Mouse (Mus musculus) neural tube, embryonic 13.5 days (tissue): ENCODE results near the gene Orc2. TPM values are rescaled to one million over a fixed set of nuclear protein-coding genes. Genes with fewer than 3 reads are reported as not detected.
A peak's percentile ranks its signal among the peaks of the same experiment; 100 is the strongest.

Source experiments
- ATAC-seq: fragments of 200-750 bp; cut with Nextera tagmentation; 2 replicates; pipeline ENCODE4 v1.8.0; 2017; ENCODE audit warnings: low read depth, mild to moderate bottlenecking, moderate TSS enrichment, moderate library complexity
- H3K27ac ChIP-seq: fragments of 300-500 bp; sonication (generic); replicated peaks from 2 replicates; pipeline ENCODE4 v1.5.1; 2015; ENCODE audit warnings: moderate library complexity, mild to moderate bottlenecking, inconsistent platforms
- H3K27me3 ChIP-seq: fragments of 300-500 bp; sonication (generic); 2 replicates; pipeline ENCODE4 v1.6.1; 2015; ENCODE audit warnings: mild to moderate bottlenecking, inconsistent platforms
- H3K36me3 ChIP-seq: fragments of 300-500 bp; sonication (generic); 2 replicates; pipeline ENCODE4 v1.6.1; 2015; ENCODE audit warnings: mild to moderate bottlenecking, inconsistent platforms
- H3K4me1 ChIP-seq: fragments of 300-500 bp; sonication (generic); replicated peaks from 2 replicates; pipeline ENCODE4 v1.6.1; 2015; ENCODE audit warnings: inconsistent platforms
- H3K4me2 ChIP-seq: fragments of 300-500 bp; sonication (generic); 2 replicates; pipeline ENCODE4 v1.6.1; 2015; ENCODE audit warnings: inconsistent platforms, mild to moderate bottlenecking, moderate library complexity
- H3K4me3 ChIP-seq: fragments of 300-500 bp; sonication (generic); 2 replicates; pipeline ENCODE4 v1.5.1; 2015; ENCODE audit warnings: mild to moderate bottlenecking, inconsistent platforms
- H3K9ac ChIP-seq: fragments of 300-500 bp; sonication (generic); 2 replicates; pipeline ENCODE4 v1.6.1; 2015; ENCODE audit warnings: moderate library complexity, mild to moderate bottlenecking, inconsistent platforms
- H3K9me3 ChIP-seq: fragments of 300-500 bp; sonication (generic); 2 replicates; pipeline ENCODE4 v1.6.1; 2016; ENCODE audit warnings: inconsistent platforms
- WGBS: fragments of 180-500 bp; shearing (Covaris S2); methylation state at CpG from one replicate; pipeline ENCODE4 v1.1.7; 2015; 5-methylcytosine and 5-hydroxymethylcytosine counted together
- polyA plus RNA-seq: library from polyadenylated mRNA; unstranded; fragments of >200 nt; fragmentation: Nextera tagmentation; extraction: Ambion mirVana; gene quantifications from 2 replicates; pipeline ENCODE4 v1.2.1, GENCODE M21; 2015

Orc2 gene
- polyA plus RNA-seq, 1 experiment from 2014 or later: 23.9 TPM

GRCm38 (mm10) chr1:58463935-58464334 lies 41.0 kb downstream of the Orc2 start:
- Histone ChIP-seq H3K4me3 (no peak overlapping the region), H3K27ac (no peak overlapping the region), H3K4me2 (no peak overlapping the region), H3K36me3 (peaks cover 90% of the 10 kb centered on the region), H3K9ac (no peak overlapping the region), H3K4me1 (no peaks in the 10 kb centered on the region), H3K9me3 (no peaks in the 10 kb centered on the region), H3K27me3 (no peaks in the 10 kb centered on the region)
- ATAC-seq: no peak
- WGBS: 81% methylated on average over 2 of the region's 2 CpGs

- Histone ChIP-seq H3K36me3 (peaks cover 99% of the 10 kb centered on the region), H3K4me2 (no peak overlapping the region)
These were observed 44.3 kb downstream of the Orc2 start for GRCm38 (mm10) chr1:58460566-58460965.

DNA sequence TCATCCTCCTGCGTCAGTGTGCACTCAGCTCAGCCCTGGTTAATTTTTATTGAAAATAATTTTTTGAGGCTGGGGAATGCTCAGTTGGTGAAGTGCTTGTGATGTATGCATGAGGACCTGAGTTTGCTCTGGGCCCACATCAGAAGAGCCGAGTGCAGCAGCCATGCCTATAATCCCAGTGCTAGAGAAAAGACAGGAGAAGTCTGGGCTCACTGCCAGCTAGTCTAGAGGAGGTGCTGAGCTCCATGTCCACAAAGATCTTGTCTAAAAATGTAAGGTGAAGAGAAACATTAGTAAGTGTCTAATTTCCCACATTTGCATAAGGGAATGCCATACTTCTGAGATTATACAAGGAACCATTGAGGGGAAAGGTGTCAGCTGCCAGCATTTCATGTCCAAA lies 46.0 kb downstream of the Orc2 start:
- Histone ChIP-seq H3K4me1 (no peaks in the 10 kb centered on the region), H3K9me3 (no peaks in the 10 kb centered on the region), H3K27me3 (no peaks in the 10 kb centered on the region), H3K36me3 (peaks cover 99% of the 10 kb centered on the region), H3K4me3 (no peak overlapping the region), H3K9ac (no peak overlapping the region), H3K27ac (no peak overlapping the region), H3K4me2 (no peak overlapping the region)
- ATAC-seq: no peak
- 84% methylated on average over 2 of the region's 2 CpGs for WGBS

More at GRCm38 (mm10) chr1:58460566-58460965, 44.3 kb downstream of the Orc2 start:
- Histone ChIP-seq H3K9me3 (no peaks in the 10 kb centered on the region), H3K4me1 (no peaks in the 10 kb centered on the region), H3K27me3 (no peaks in the 10 kb centered on the region), H3K9ac (no peak overlapping the region), H3K4me3 (no peak overlapping the region), H3K27ac (no peak overlapping the region)
- no peak for ATAC-seq
- 97% methylated on average over 3 of the region's 3 CpGs for WGBS

- no peaks in the 10 kb centered on the region for H3K27me3 ChIP-seq
- 83% methylated on average over 5 of the region's 5 CpGs for WGBS
- H3K9ac ChIP-seq: no peak overlapping the region
- no peaks in the 10 kb centered on the region for H3K9me3 ChIP-seq
- no peaks in the 10 kb centered on the region for H3K4me1 ChIP-seq
- H3K4me3 ChIP-seq: no peak overlapping the region
- peaks cover 99% of the 10 kb centered on the region for H3K36me3 ChIP-seq
- no peak for ATAC-seq
- H3K27ac ChIP-seq: no peak overlapping the region
- no peak overlapping the region for H3K4me2 ChIP-seq
These were observed 46.7 kb downstream of the Orc2 start for GRCm38 (mm10) chr1:58458175-58458574.

DNA sequence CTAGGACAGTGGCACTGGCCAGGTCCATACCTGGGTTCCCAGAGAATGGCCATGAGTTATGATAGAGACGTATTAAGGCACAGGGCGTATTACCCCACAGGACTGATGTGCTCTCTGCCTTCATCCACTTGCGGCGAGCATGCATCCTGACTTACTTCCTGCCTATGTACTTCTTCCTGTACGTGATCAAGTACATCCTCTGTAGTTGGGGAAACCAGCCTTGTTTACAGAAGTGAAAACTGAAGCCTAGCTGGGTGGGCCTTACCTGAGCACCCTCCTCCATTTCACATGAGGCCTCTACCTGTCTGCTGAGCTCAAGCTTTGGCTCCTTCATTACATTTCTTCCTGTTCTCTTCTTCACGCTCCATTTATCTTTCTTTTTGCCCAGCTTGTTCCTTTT lies 50.6 kb downstream of the Orc2 start:
- no peak overlapping the region for H3K4me3 ChIP-seq
- H3K27ac ChIP-seq: no peak overlapping the region
- no peaks in the 10 kb centered on the region for H3K4me1 ChIP-seq
- no peaks in the 10 kb centered on the region for H3K9me3 ChIP-seq
- H3K4me2 ChIP-seq: no peak overlapping the region
- H3K27me3 ChIP-seq: no peaks in the 10 kb centered on the region
- whole genome bisulfite sequencing: 90% methylated on average over 6 of the region's 6 CpGs
- ATAC-seq: no peak
- no peak overlapping the region for H3K9ac ChIP-seq
- peaks cover 94% of the 10 kb centered on the region for H3K36me3 ChIP-seq

GRCm38 (mm10) chr1:58448396-58448795 lies 56.5 kb downstream of the Orc2 start:
- Histone ChIP-seq H3K27ac (no peak overlapping the region), H3K4me1 (peaks cover 31% of the 10 kb centered on the region), H3K9ac (no peak overlapping the region), H3K27me3 (no peaks in the 10 kb centered on the region), H3K4me3 (no peak overlapping the region), H3K9me3 (no peaks in the 10 kb centered on the region), H3K36me3 (peaks cover 47% of the 10 kb centered on the region), H3K4me2 (no peak overlapping the region)
- WGBS: 91% methylated on average over 7 of the region's 7 CpGs
- ATAC-seq: no peak

DNA sequence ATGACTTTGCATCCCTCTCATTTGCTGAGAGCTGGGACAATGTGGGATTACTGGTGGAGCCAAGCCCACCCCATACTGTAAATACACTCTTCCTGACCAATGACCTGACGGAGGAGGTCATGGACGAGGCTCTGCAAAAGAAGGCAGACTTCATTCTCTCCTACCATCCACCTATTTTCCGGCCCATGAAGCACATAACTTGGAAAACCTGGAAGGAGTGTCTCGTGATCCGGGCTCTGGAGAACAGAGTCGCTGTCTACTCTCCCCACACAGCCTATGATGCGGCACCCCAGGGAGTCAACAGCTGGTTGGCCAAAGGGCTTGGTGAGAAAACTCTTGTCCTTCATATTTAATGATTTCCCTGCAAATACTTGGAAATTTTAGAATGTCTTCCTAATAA lies 57.1 kb downstream of the Orc2 start:
- ATAC-seq: no peak
- Histone ChIP-seq H3K9me3 (no peaks in the 10 kb centered on the region), H3K27me3 (no peaks in the 10 kb centered on the region), H3K9ac (no peak overlapping the region), H3K4me3 (no peak overlapping the region), H3K36me3 (peaks cover 41% of the 10 kb centered on the region), H3K27ac (no peak overlapping the region), H3K4me1 (peaks cover 31% of the 10 kb centered on the region), H3K4me2 (no peak overlapping the region)
- 94% methylated on average over 7 of the region's 7 CpGs for WGBS

DNA sequence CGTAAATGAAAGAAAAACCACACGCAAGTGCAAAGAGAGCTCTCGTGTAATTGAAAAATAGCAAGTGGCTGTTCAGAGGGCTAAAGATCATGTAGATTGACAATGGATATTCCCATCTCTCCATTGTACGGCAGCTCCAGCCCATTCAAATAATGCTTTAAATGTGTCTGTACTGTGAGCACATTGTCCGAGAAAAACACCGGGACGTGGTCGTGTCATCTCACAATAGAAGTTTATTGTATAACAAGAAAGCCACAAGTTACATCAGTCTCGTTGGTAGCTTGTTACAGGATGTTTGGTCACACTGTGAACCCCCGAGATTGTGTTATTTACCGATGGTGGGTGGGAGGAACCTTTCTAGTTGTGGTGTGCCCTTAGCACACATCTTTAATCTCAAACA lies 59.0 kb downstream of the Orc2 start:
- H3K27ac ChIP-seq: peak overlapping the region; percentile 90
- H3K4me1 ChIP-seq: peaks cover 31% of the 10 kb centered on the region
- H3K36me3 ChIP-seq: peaks cover 38% of the 10 kb centered on the region
- ATAC-seq: peak; percentile 3; the same call in 1 of the 2 replicates
- no peaks in the 10 kb centered on the region for H3K9me3 ChIP-seq
- peak overlapping the region; percentile 70 for H3K4me2 ChIP-seq
- peak overlapping the region; percentile 73 for H3K4me3 ChIP-seq
- H3K9ac ChIP-seq: peak overlapping the region; percentile 87
- 8% methylated on average over 11 of the region's 11 CpGs for WGBS
- H3K27me3 ChIP-seq: no peaks in the 10 kb centered on the region

DNA sequence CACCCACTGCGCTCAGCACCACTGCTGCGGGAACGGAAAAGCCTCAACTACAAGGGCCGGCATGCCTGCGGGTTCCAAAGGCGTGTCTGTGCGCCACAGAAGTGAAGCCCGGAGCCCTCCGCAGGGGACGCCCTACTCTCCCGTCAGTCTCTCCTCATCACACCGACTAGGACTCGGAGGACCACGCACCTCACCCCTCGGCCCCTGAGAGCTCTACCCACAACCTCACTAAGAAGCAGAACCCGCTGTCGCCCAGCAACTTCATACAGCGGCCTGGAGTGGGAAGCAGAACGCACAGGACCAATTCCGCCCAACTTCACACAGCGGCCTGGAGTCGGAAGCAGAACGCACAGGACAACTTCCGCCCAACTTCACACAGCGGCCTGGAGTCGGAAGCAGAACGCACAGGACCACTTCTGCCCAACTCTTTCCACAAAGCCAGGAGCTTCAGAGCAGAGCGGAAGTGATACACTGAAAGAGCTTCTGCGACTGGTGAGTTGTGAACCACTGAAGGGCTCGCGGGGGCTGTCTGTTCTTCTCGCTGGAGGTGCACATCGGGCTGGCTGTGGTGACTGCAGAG lies 59.7 kb downstream of the Orc2 start, which contains the start of the genes Nif3l1 and Ppil3:
Nif3l1 (plus strand) TSS at position 9 of the 580 bp plus-strand sequence.
Ppil3 (minus strand) TSS at position 344 of the 580 bp plus-strand sequence.
- peak within 1 kb of the TSS; percentile 90 for H3K27ac ChIP-seq
- peak within 1 kb of the TSS; percentile 70 for H3K4me2 ChIP-seq
- H3K4me3 ChIP-seq: peak within 1 kb of the TSS; percentile 73
- H3K4me1 ChIP-seq: peaks cover 31% of the 10 kb centered on the region
- no peaks in the 10 kb centered on the region for H3K9me3 ChIP-seq
- H3K27me3 ChIP-seq: no peaks in the 10 kb centered on the region
- under 1% methylated on average over 33 of the region's 33 CpGs for WGBS
- ATAC-seq: peak; percentile 98
- H3K36me3 ChIP-seq: peaks cover 36% of the 10 kb centered on the region
- H3K9ac ChIP-seq: peak within 1 kb of the TSS; percentile 87

DNA sequence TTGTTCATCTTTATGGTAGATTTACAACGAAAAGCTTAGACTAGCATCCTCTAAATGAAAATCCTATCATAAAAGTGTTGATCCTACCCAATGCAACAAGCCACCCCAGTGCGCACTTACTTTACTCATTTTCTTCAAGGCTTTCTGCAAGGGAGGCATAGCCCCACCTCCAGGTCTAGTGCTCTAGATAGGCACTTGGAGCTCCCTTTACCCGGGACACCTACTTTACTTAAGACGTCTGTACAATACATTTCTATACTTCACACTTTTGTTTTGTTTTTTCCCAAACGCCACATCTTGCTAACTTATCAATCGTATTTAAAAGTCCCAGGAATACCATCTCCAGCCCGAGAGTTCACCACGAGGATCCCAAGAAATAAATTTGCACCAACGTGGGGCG lies 60.2 kb downstream of the Orc2 start:
- no peak for ATAC-seq
- Histone ChIP-seq H3K9me3 (no peaks in the 10 kb centered on the region), H3K27me3 (no peaks in the 10 kb centered on the region), H3K4me3 (peak overlapping the region; percentile 73), H3K27ac (peak overlapping the region; percentile 90), H3K36me3 (peaks cover 39% of the 10 kb centered on the region), H3K9ac (peak overlapping the region; percentile 87), H3K4me1 (peaks cover 31% of the 10 kb centered on the region), H3K4me2 (peak overlapping the region; percentile 70)
- WGBS: 12% methylated on average over 10 of the region's 10 CpGs

GRCm38 (mm10) chr1:58424551-58424950 lies 80.4 kb downstream of the Orc2 start:
- Histone ChIP-seq H3K4me3 (no peak overlapping the region), H3K4me2 (no peak overlapping the region), H3K9me3 (no peaks in the 10 kb centered on the region), H3K9ac (no peak overlapping the region), H3K27me3 (no peaks in the 10 kb centered on the region), H3K27ac (no peak overlapping the region), H3K4me1 (peaks cover 33% of the 10 kb centered on the region), H3K36me3 (peaks cover 14% of the 10 kb centered on the region)
- ATAC-seq: 0 out of 2 replicates have a peak, but pooled peaks have one; percentile 2
- 79% methylated on average over 3 of the region's 3 CpGs for WGBS

DNA sequence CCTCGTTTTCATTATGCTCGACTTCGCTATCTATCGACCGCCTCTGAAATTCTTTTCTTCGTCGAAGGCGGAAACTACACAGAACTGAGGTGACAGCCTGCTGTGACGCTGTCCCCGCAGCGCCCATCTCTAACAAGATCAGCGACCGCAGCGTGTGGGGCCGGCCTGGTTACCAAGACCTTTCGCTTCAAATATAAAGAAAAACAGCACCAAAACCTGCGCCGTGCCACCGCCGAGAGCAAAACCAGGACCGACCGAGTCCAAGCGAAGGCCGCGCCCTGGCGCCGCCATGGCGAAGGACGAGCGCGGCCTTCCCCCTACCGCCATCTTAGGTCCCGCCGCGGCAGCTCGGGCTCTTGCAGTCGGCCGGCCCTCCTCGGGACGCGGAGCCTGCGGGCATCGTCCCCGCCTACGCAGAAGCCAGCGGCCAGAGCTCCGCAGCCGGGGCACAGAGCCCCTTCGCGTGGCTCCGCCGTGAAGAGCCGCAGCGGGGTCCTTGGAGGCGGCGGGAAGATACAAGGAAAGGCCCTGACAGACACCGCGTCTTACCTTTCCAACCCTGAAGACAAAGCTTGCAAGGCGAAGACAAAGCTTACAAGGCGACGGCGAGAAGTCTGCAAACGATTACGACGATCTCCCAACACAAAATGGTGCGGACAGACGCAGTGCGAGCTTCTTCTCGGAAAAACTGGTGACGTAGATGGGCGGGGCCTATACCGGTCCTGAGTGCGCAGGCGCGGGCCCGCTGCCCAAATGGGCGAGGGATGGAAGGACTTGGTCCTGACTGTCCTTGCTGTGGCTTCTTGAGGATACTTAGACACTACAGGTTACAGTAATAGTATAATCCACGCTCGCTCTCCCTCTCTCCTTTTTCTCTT lies 81.3 kb downstream of the Orc2 start, which contains the start of gene Clk1:
Clk1 (minus strand) TSS at position 696 of the 878 bp plus-strand sequence.
- H3K27me3 ChIP-seq: no peaks in the 10 kb centered on the region
- peak within 1 kb of the TSS; percentile 100 for H3K27ac ChIP-seq
- H3K4me2 ChIP-seq: peak within 1 kb of the TSS; percentile 66
- H3K4me1 ChIP-seq: peaks cover 33% of the 10 kb centered on the region
- H3K36me3 ChIP-seq: peaks cover 23% of the 10 kb centered on the region
- ATAC-seq: peak; percentile 97
- no peaks in the 10 kb centered on the region for H3K9me3 ChIP-seq
- H3K4me3 ChIP-seq: peak within 1 kb of the TSS; percentile 100
- under 1% methylated on average over 79 of the region's 79 CpGs for WGBS
- H3K9ac ChIP-seq: peak within 1 kb of the TSS; percentile 100
